Comparison of ENCODE assay signal across 10 mouse cellular contexts in the genomic region with DNA sequence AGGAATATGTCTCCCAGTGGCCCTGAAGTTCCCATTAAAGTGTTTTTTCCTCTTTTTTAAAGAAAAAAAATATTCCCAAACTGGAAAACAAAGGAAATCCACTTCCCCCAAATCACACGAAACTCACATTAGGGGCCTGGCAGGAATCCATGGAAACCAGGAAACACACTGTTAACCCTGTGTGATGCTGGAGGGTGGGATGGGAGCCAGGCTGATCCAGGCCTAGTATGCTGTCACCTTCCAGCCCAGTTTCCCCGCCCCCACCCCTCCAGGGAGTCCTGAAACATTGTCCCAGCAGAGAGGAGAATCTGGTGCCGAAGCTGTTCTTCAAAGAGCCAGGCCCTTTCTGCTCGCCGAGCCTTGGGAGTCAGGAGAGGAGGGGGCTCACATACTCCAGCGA. TPM values are rescaled to one million over a fixed set of nuclear protein-coding genes. Genes with fewer than 3 reads are reported as not detected.
DNase-seq lines count a peak whose midpoint lies in the region; ATAC-seq and TF ChIP-seq lines count a peak whose summit lies in the region.
"Had no signal": no experiment of that assay in that cellular context is flagged by ENCODE, and none has a peak within 500 bp of the region (broad histone marks: within the 10 kb centered on the region; RNA-seq: fewer than 3 reads in every experiment).

No protein-coding gene starts in this region.

- no peaks in the 10 kb centered on the region; the same call in 1 of the 2 replicates for H3K79me2 ChIP-seq in heart, adult 2 months (replicated peaks; ENCODE audit: control insufficient read depth, insufficient read depth, low read length)

- no peak overlapping the region for H3K9ac ChIP-seq in heart, embryonic 11.5 days (ENCODE audit: low read depth, low read length)
- H3K9ac ChIP-seq in heart, adult 2 months (ENCODE audit: low read depth, low read length) = 0 out of 2 replicates have a peak overlapping the region, but pooled peaks have one; percentile 8
- no peak overlapping the region for H3K9ac ChIP-seq in intestine, postnatal 0 days (ENCODE audit: low read depth, low read length)

- TF ChIP-seq CTCF in E14TG2a.4 (conservative IDR thresholded peaks at IDR 0.05; ENCODE audit: low read length) = no peak
- no peak for TF ChIP-seq CTCF in heart, adult 2 months (IDR thresholded peaks at IDR 0.05)
- TF ChIP-seq CTCF in intestine, postnatal 0 days (IDR thresholded peaks at IDR 0.05; ENCODE audit: low read depth) = no peak

- no peak for ATAC-seq in heart, embryonic 11.5 days (replicated peaks; ENCODE audit: insufficient number of reproducible peaks, low FRiP score, low TSS enrichment)
- no peak for ATAC-seq in intestine, postnatal 0 days
- ATAC-seq in erythroid progenitor cell, adult 5-6 weeks (replicated peaks; ENCODE audit: low FRiP score, poor library complexity, severe bottlenecking) = no peak

- no peaks in the 10 kb centered on the region for H3K9me3 ChIP-seq in heart, embryonic 11.5 days (replicated peaks; ENCODE audit: control insufficient read depth, low read length)
- no peaks in the 10 kb centered on the region for H3K9me3 ChIP-seq in E14TG2a.4 (ENCODE audit: low read length)
- no peaks in the 10 kb centered on the region for H3K9me3 ChIP-seq in intestine, postnatal 0 days (ENCODE audit: control insufficient read depth)

- intact Hi-C loops in heart, adult 2 months (cut with DNase I) = loop anchor here (2.0 to 10.0 kb wide), 2 partner anchors 42 to 628 kb away; no protein-coding TSS in a partner anchor
- intact Hi-C loops in gastrocnemius, postnatal 36 days (cut with DNase I) = no loop called here

- no peaks in the 10 kb centered on the region for H3K27me3 ChIP-seq in heart, embryonic 11.5 days (ENCODE audit: control insufficient read depth, insufficient read depth, low read length)
- peaks cover 2% of the 10 kb centered on the region; the same call in 1 of the 2 replicates for H3K27me3 ChIP-seq in E14TG2a.4 (ENCODE audit: insufficient read depth, low read length)
- H3K27me3 ChIP-seq in heart, adult 2 months (ENCODE audit: control insufficient read depth, insufficient read depth, low read length) = no peaks in the 10 kb centered on the region
- no peaks in the 10 kb centered on the region for H3K27me3 ChIP-seq in intestine, postnatal 0 days (replicated peaks; ENCODE audit: control insufficient read depth, insufficient read depth, low read length)

- H3K4me1 ChIP-seq in heart, embryonic 11.5 days (ENCODE audit: control insufficient read depth, insufficient read depth, low read length) = peaks cover 38% of the 10 kb centered on the region
- H3K4me1 ChIP-seq in E14TG2a.4 (replicated peaks; ENCODE audit: low read depth, low read length) = peaks cover 62% of the 10 kb centered on the region
- peaks cover 34% of the 10 kb centered on the region for H3K4me1 ChIP-seq in heart, adult 2 months (ENCODE audit: control insufficient read depth, insufficient read depth, low read length)
- peaks cover 9% of the 10 kb centered on the region; the same call in 1 of the 2 replicates for H3K4me1 ChIP-seq in intestine, postnatal 0 days (replicated peaks; ENCODE audit: control insufficient read depth, insufficient read depth, low read length)

- 36% methylated on average over 6 of the region's 6 CpGs for WGBS in heart, embryonic 11.5 days (ENCODE audit: insufficient replicate concordance)
- WGBS in heart, adult 2 months = 23% methylated on average over 6 of the region's 6 CpGs
- WGBS in intestine, postnatal 0 days = 48% methylated on average over 6 of the region's 6 CpGs

- H3K36me3 ChIP-seq in heart, embryonic 11.5 days (ENCODE audit: control insufficient read depth, insufficient read depth, low read length) = peaks cover 3% of the 10 kb centered on the region; the same call in 1 of the 2 replicates
- H3K36me3 ChIP-seq in E14TG2a.4 (ENCODE audit: insufficient read depth, low read length) = no peaks in the 10 kb centered on the region
- H3K36me3 ChIP-seq in heart, adult 2 months (ENCODE audit: control insufficient read depth, insufficient read depth, low read length) = peaks cover 2% of the 10 kb centered on the region; the same call in 1 of the 2 replicates
- H3K36me3 ChIP-seq in intestine, postnatal 0 days (ENCODE audit: control insufficient read depth, insufficient read depth) = no peaks in the 10 kb centered on the region

- 0 out of 2 replicates have a peak, but pooled peaks have one; percentile 17 for TF ChIP-seq POLR2A in heart, adult 2 months (IDR thresholded peaks at IDR 0.05; ENCODE audit: insufficient read depth, low read depth, low read length)

- peak; percentile 96 for DNase-seq in heart, adult 11 months
- DNase-seq in heart, adult 2 months = peak; percentile 42 to 61
- no peak for DNase-seq in cerebellum, postnatal 36 days
- no peak for DNase-seq in gastrocnemius, postnatal 36 days
- DNase-seq: cerebellum, adult 9-10 months; thymus, postnatal 36 days had no signal

- 0 out of 2 replicates have a peak, but pooled peaks have one; percentile 52 for TF ChIP-seq EP300 in heart, adult 2 months (IDR thresholded peaks at IDR 0.05; ENCODE audit: insufficient read depth, low read depth, low read length)

- H3K4me3 ChIP-seq in heart, embryonic 11.5 days (ENCODE audit: low read depth, low read length) = no peak overlapping the region
- H3K4me3 ChIP-seq in E14TG2a.4 (replicated peaks; ENCODE audit: low read length) = 0 out of 2 replicates have a peak overlapping the region, but pooled peaks have one; percentile 7
- no peak overlapping the region for H3K4me3 ChIP-seq in heart, adult 2 months
- no peak overlapping the region for H3K4me3 ChIP-seq in intestine, postnatal 0 days (ENCODE audit: low read depth, low read length)

- no peak overlapping the region for H3K27ac ChIP-seq in heart, embryonic 11.5 days (ENCODE audit: low read depth, low read length)
- H3K27ac ChIP-seq in heart, adult 2 months = peak overlapping the region; percentile 83
- peak overlapping the region; percentile 41; the same call in 1 of the 2 replicates for H3K27ac ChIP-seq in intestine, postnatal 0 days (ENCODE audit: low read depth, low read length)

- no peak overlapping the region for H3K4me2 ChIP-seq in heart, embryonic 11.5 days
- H3K4me2 ChIP-seq in intestine, postnatal 0 days (replicated peaks; ENCODE audit: low read depth) = no peak overlapping the region

RNA-seq across cellular contexts. Expression of a gene that starts 32.2 kb away (rescaled TPM):
- 15.1 and 19.9 TPM in 2 replicates for polyA plus RNA-seq in heart, embryonic 11.5 days (2014; fragmentation: Nextera tagmentation; extraction: Ambion mirVana)
- 10 to 100 TPM; 42.5 to 47.0 TPM for total RNA-seq in heart, adult 2 months (2021)
- 21.2 and 22.4 TPM in 2 replicates for polyA plus RNA-seq in heart, adult 2 months (2012; rRNA removed)
- 5.6 and 6.6 TPM in 2 replicates for polyA plus RNA-seq in intestine, postnatal 0 days (2015; fragmentation: Nextera tagmentation; extraction: Ambion mirVana)
- 1.4 and 2.5 TPM in 2 replicates for total RNA-seq in erythroid progenitor cell, adult 5-6 weeks (2015; ENCODE audit: low replicate concordance)
- total RNA-seq in erythroid progenitor cell, adult 5-6 weeks (2017; ENCODE audit: low replicate concordance) = 1.1 and 3.1 TPM in 2 replicates
- total RNA-seq in gastrocnemius, postnatal 36 days (2021) = 10 to 100 TPM; 24.8 to 45.6 TPM

Comparison
In these comparisons a context has a peak if more than half of its experiments do, and no peak if none do; other contexts are left out.
1. DNase-seq: peak in heart, adult 11 months (single experiment) and heart, adult 2 months (2 of 2); none in cerebellum, postnatal 36 days (0 of 2) and gastrocnemius, postnatal 36 days (0 of 2).
2. RNA of a gene that starts 32.2 kb away (total RNA-seq): 42.5 to 47.0 TPM in heart, adult 2 months and 24.8 to 45.6 TPM in gastrocnemius, postnatal 36 days; 1.1 to 3.1 TPM in erythroid progenitor cell, adult 5-6 weeks; every median in the first group is over 4 times any median in the second.